Mouse (Mus musculus) myocyte (in vitro differentiated cells): ENCODE measurements around the gene H13.

ENCODE experiments used
- MAX ChIP-seq: IDR thresholded peaks from one replicate; pipeline ENCODE4 v1.6.1; 2011; ENCODE audit warnings: low read depth, mild to moderate bottlenecking, control low read depth
- MYOD1 ChIP-seq, 3 experiments: IDR thresholded peaks; one replicate each; pipeline ENCODE4 v1.6.1; 2011; ENCODE audit warnings: control low read depth in 2 of 3, low read depth in 2 of 3, mild to moderate bottlenecking in 2 of 3, moderate library complexity in 1 of 3; ENCODE audit not compliant: insufficient read length in 2 of 3, control insufficient read depth in 1 of 3
- MYOG ChIP-seq, 3 experiments: IDR thresholded peaks; one replicate each; pipeline ENCODE4 v1.6.1; 2011; ENCODE audit warnings: control low read depth in 2 of 3, low read depth in 2 of 3, mild to moderate bottlenecking in 2 of 3; ENCODE audit not compliant: insufficient read length in 2 of 3, control insufficient read depth in 1 of 3, insufficient read depth in 1 of 3
- POLR2A ChIP-seq: IDR thresholded peaks from one replicate; pipeline ENCODE4 v1.6.1; 2011; ENCODE audit warnings: low read depth, mild to moderate bottlenecking, control low read depth, moderate library complexity; ENCODE audit not compliant: insufficient read length
- SRF ChIP-seq: IDR thresholded peaks from one replicate; pipeline ENCODE4 v1.6.1; 2011; ENCODE audit warnings: low read depth; ENCODE audit not compliant: control insufficient read depth, insufficient read length

DNA sequence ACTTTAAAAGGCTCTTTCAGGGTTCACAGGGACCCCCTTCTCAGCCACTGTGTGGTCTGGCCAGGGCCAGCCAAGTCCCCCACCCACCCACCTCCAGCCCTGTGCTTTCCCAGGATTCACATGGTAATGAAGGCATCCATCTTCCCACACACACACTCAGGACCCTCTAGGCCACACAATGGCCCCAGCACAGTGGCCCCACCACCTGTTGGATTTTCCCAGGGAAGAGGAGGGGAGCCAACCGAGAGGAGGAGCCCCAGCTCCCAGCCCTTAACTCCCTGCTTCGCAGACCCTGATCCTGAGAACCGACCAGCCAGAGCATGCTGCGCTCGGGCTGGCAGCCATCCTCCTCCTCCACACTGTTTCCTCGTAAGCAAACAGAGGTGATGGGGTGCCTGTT is 48.8 kb downstream of the H13 start:
- no peak for TF ChIP-seq POLR2A
- no peak for TF ChIP-seq MYOD1 (IDR thresholded peaks at IDR 0.05; ENCODE audit: control insufficient read depth in 1 of 3, insufficient read length in 2 of 3, low read depth in 2 of 3)
- TF ChIP-seq MYOG (IDR thresholded peaks at IDR 0.05; ENCODE audit: control insufficient read depth in 1 of 3, insufficient read depth in 1 of 3, insufficient read length in 2 of 3, low read depth in 2 of 3): no peak
- no peak for TF ChIP-seq SRF
- TF ChIP-seq MAX: no peak
